Mouse (Mus musculus): ENCODE measurements around the gene Adamts14.

The Adamts14 gene

GRCm38 (mm10) chr10:61231756-61232155 is 41.5 kb downstream of the Adamts14 start:
- DNase-seq: no peak

- no peak for DNase-seq
These were observed 46.3 kb downstream of the Adamts14 start for GRCm38 (mm10) chr10:61226784-61227396.

GRCm38 (mm10) chr10:61225694-61226093 is 47.5 kb downstream of the Adamts14 start:
- no peak for DNase-seq

- no peak for DNase-seq
These were observed 53.9 kb downstream of the Adamts14 start for GRCm38 (mm10) chr10:61219318-61219717.

GRCm38 (mm10) chr10:61216163-61216562 is 57.1 kb downstream of the Adamts14 start:
- DNase-seq: no peak

GRCm38 (mm10) chr10:61215658-61216057 is 57.6 kb downstream of the Adamts14 start:
- peak; percentile 52 for DNase-seq

GRCm38 (mm10) chr10:61212817-61213216 is 60.4 kb downstream of the Adamts14 start:
- no peak for DNase-seq

- peak; percentile 66 for DNase-seq
These were observed 61.5 kb downstream of the Adamts14 start for GRCm38 (mm10) chr10:61211743-61212142.

GRCm38 (mm10) chr10:61211105-61211504 is 62.1 kb downstream of the Adamts14 start:
- DNase-seq: no peak

- DNase-seq: no peak
These were observed 65.0 kb downstream of the Adamts14 start for GRCm38 (mm10) chr10:61208114-61208684.

- no peak for DNase-seq
These were observed 69.3 kb downstream of the Adamts14 start for GRCm38 (mm10) chr10:61203930-61204329.

- no peak for DNase-seq
These were observed 71.5 kb downstream of the Adamts14 start for GRCm38 (mm10) chr10:61201596-61202318.

- no peak for DNase-seq
These were observed 72.2 kb downstream of the Adamts14 start for GRCm38 (mm10) chr10:61200998-61201397.

GRCm38 (mm10) chr10:61200232-61200820 is 72.9 kb downstream of the Adamts14 start:
- DNase-seq: no peak

- DNase-seq: peak; percentile 75
These were observed 73.5 kb downstream of the Adamts14 start for GRCm38 (mm10) chr10:61199566-61200213.

GRCm38 (mm10) chr10:61195718-61196291 is 77.4 kb downstream of the Adamts14 start:
- DNase-seq: no peak

- no peak for DNase-seq
These were observed 78.0 kb downstream of the Adamts14 start for GRCm38 (mm10) chr10:61195216-61195615.

GRCm38 (mm10) chr10:61194611-61195010 is 78.6 kb downstream of the Adamts14 start:
- DNase-seq: no peak

GRCm38 (mm10) chr10:61188010-61188409 is 85.2 kb downstream of the Adamts14 start:
- DNase-seq: no peak

GRCm38 (mm10) chr10:61187001-61187400 is 86.2 kb downstream of the Adamts14 start:
- no peak for DNase-seq

GRCm38 (mm10) chr10:61179927-61180326 is 93.3 kb downstream of the Adamts14 start:
- no peak for DNase-seq

GRCm38 (mm10) chr10:61178687-61179086 is 94.6 kb downstream of the Adamts14 start:
- DNase-seq: no peak

- no peak for DNase-seq
These were observed 95.5 kb downstream of the Adamts14 start for GRCm38 (mm10) chr10:61177751-61178150.
